Comparison of ENCODE assay signal across 8 mouse cellular contexts in genomic region chr8:11635611-11636081, GRCm38 (mm10). TPM values are rescaled to one million over a fixed set of nuclear protein-coding genes. Genes with fewer than 3 reads are reported as not detected.
DNase-seq lines count a peak whose midpoint lies in the region; ATAC-seq and TF ChIP-seq lines count a peak whose summit lies in the region.

TSS of gene Ankrd10 (minus strand) at chr8:11635757.

- peak within 1 kb of the TSS; percentile 80 for H3K4me2 ChIP-seq in kidney, embryonic 14.5 days (replicated peaks; ENCODE audit: low read depth, low read length)
- peak within 1 kb of the TSS; percentile 83 for H3K4me2 ChIP-seq in limb, embryonic 15.5 days

- WGBS in kidney, embryonic 14.5 days: under 1% methylated on average over 40 of the region's 40 CpGs
- WGBS in limb, embryonic 15.5 days: under 1% methylated on average over 40 of the region's 40 CpGs

- TF ChIP-seq CTCF in bone marrow macrophage, adult 2 months (IDR thresholded peaks at IDR 0.05; ENCODE audit: low read depth, low read length): no peak
- no peak for TF ChIP-seq CTCF in embryonic fibroblast, embryonic 13.5 days (IDR thresholded peaks at IDR 0.05; ENCODE audit: borderline replicate concordance, insufficient read depth, low read length)

- peak; percentile 99 for DNase-seq in A20 (ENCODE audit: low read depth, low spot score)
- DNase-seq in heart, adult 9 months (ENCODE audit: low spot score in 2 of 2): peak; percentile 95 to 96
- DNase-seq in monocyte, adult 2 months (ENCODE audit: low read depth in 1 of 2, low spot score in 2 of 2): peak; percentile 86 to 92
- DNase-seq in spleen, postnatal 36 days (ENCODE audit: low spot score in 2 of 2): peak; percentile 97 to 98

- peak within 1 kb of the TSS; percentile 83 for H3K27ac ChIP-seq in bone marrow macrophage, adult 2 months (ENCODE audit: insufficient read depth, low read depth, low read length)
- peak within 1 kb of the TSS; percentile 77 for H3K27ac ChIP-seq in embryonic fibroblast, embryonic 13.5 days (ENCODE audit: insufficient read depth, low read length)
- peak within 1 kb of the TSS; percentile 98 for H3K27ac ChIP-seq in kidney, embryonic 14.5 days (ENCODE audit: low read depth, low read length)
- H3K27ac ChIP-seq in limb, embryonic 15.5 days: peak within 1 kb of the TSS; percentile 98

- H3K4me3 ChIP-seq in bone marrow macrophage, adult 2 months (ENCODE audit: insufficient read depth, low read length): peak within 1 kb of the TSS; percentile 97
- peak within 1 kb of the TSS; percentile 98 for H3K4me3 ChIP-seq in embryonic fibroblast, embryonic 13.5 days (ENCODE audit: insufficient read depth, low read length)
- peak within 1 kb of the TSS; percentile 75 for H3K4me3 ChIP-seq in kidney, embryonic 14.5 days (ENCODE audit: low read length)
- H3K4me3 ChIP-seq in limb, embryonic 15.5 days: peak within 1 kb of the TSS; percentile 99

- peaks cover 19% of the 10 kb centered on the region for H3K4me1 ChIP-seq in bone marrow macrophage, adult 2 months (ENCODE audit: control insufficient read depth, insufficient read depth, low read length)
- peaks cover 5% of the 10 kb centered on the region for H3K4me1 ChIP-seq in embryonic fibroblast, embryonic 13.5 days (ENCODE audit: control insufficient read depth, insufficient read depth, low read length)
- H3K4me1 ChIP-seq in kidney, embryonic 14.5 days (ENCODE audit: control insufficient read depth, insufficient read depth, low read length): peaks cover 16% of the 10 kb centered on the region
- H3K4me1 ChIP-seq in limb, embryonic 15.5 days: peaks cover 42% of the 10 kb centered on the region

- H3K9me3 ChIP-seq in kidney, embryonic 14.5 days (ENCODE audit: control insufficient read depth, low read length): no peaks in the 10 kb centered on the region
- H3K9me3 ChIP-seq in limb, embryonic 15.5 days: no peaks in the 10 kb centered on the region

- H3K9ac ChIP-seq in kidney, embryonic 14.5 days (ENCODE audit: low read depth, low read length): peak within 1 kb of the TSS; percentile 91
- peak within 1 kb of the TSS; percentile 93 for H3K9ac ChIP-seq in limb, embryonic 15.5 days

- ATAC-seq in kidney, embryonic 14.5 days (ENCODE audit: low FRiP score, low TSS enrichment): peak; percentile 96
- peak; percentile 93 for ATAC-seq in limb, embryonic 15.5 days (ENCODE audit: insufficient number of reproducible peaks, low FRiP score, low TSS enrichment, low read depth)

- no peaks in the 10 kb centered on the region for H3K27me3 ChIP-seq in kidney, embryonic 14.5 days (ENCODE audit: control insufficient read depth, insufficient read depth, low read length)
- H3K27me3 ChIP-seq in limb, embryonic 15.5 days: no peaks in the 10 kb centered on the region

- peaks cover 19% of the 10 kb centered on the region for H3K36me3 ChIP-seq in kidney, embryonic 14.5 days (ENCODE audit: control insufficient read depth, insufficient read depth, low read length)
- H3K36me3 ChIP-seq in limb, embryonic 15.5 days: peaks cover 12% of the 10 kb centered on the region

- 0 out of 2 replicates have a peak, but pooled peaks have one; percentile 49 for TF ChIP-seq POLR2A in bone marrow macrophage, adult 2 months (IDR thresholded peaks at IDR 0.05; ENCODE audit: borderline replicate concordance, low read depth, low read length)
- peak; percentile 98 for TF ChIP-seq POLR2A in embryonic fibroblast, embryonic 13.5 days (IDR thresholded peaks at IDR 0.05; ENCODE audit: low read depth, low read length)

RNA-seq across cellular contexts. Expression of gene Ankrd10, which starts in this region (rescaled TPM):
- polyA plus RNA-seq in bone marrow macrophage, adult 2 months (2012; ENCODE audit: insufficient read depth, insufficient read length, missing spikeins): 23.0 and 25.8 TPM in 2 replicates
- 31.2 and 39.4 TPM in 2 replicates for polyA plus RNA-seq in embryonic fibroblast, embryonic 13.5 days (2011; ENCODE audit: insufficient read length, low read depth, missing spikeins)
- polyA plus RNA-seq in kidney, embryonic 14.5 days (2014; fragmentation: Nextera tagmentation; extraction: Ambion mirVana): 87.6 and 112 TPM in 2 replicates
- polyA plus RNA-seq in limb, embryonic 15.5 days (2015; fragmentation: Nextera tagmentation; extraction: Ambion mirVana): 83.0 and 88.2 TPM in 2 replicates

Comparison
In these comparisons a context has a peak if more than half of its experiments do, and no peak if none do; other contexts are left out.
1. Peak in every context shown above with its lines: DNase-seq, ATAC-seq, H3K4me3 ChIP-seq and H3K27ac ChIP-seq.